Mouse (Mus musculus): ENCODE measurements around the gene Ly6g6c. TPM values are rescaled to one million over a fixed set of nuclear protein-coding genes. Genes with fewer than 3 reads are reported as not detected.

Ly6g6c gene
- polyA plus RNA-seq, 1 experiment = 0.18 TPM

- no peak overlapping the region for H3K4me3 ChIP-seq
- H3K36me3 ChIP-seq (ENCODE audit: control insufficient read depth, insufficient read depth) = no peaks in the 10 kb centered on the region
- no peak overlapping the region for H3ac ChIP-seq (ENCODE audit: control insufficient read depth, insufficient read length)
- H3K27me3 ChIP-seq (ENCODE audit: control insufficient read depth, insufficient read depth, insufficient read length) = no peaks in the 10 kb centered on the region
- H3K79me2 ChIP-seq (ENCODE audit: control insufficient read depth, insufficient read depth) = no peaks in the 10 kb centered on the region
- peak overlapping the region; percentile 61 for H3K4me2 ChIP-seq (ENCODE audit: low read depth)
- no peak for TF ChIP-seq MYOG (IDR thresholded peaks at IDR 0.05; ENCODE audit: control insufficient read depth in 1 of 3, insufficient read depth in 1 of 3, insufficient read length in 2 of 3, low read depth in 2 of 3)
- TF ChIP-seq TCF12 (IDR thresholded peaks at IDR 0.05; ENCODE audit: insufficient read depth, poor library complexity, severe bottlenecking) = no peak
- TF ChIP-seq REST (IDR thresholded peaks at IDR 0.05; ENCODE audit: insufficient read depth, insufficient read length) = no peak
- no peak for TF ChIP-seq CEBPB (IDR thresholded peaks at IDR 0.05; ENCODE audit: insufficient read depth, poor library complexity, severe bottlenecking)
- TF ChIP-seq USF1 (IDR thresholded peaks at IDR 0.05; ENCODE audit: low read depth) = no peak
- no peak for TF ChIP-seq POLR2AphosphoS2 (IDR thresholded peaks at IDR 0.05; ENCODE audit: insufficient read length, low read depth)
- TF ChIP-seq TCF3 (IDR thresholded peaks at IDR 0.05; ENCODE audit: insufficient read length, low read depth) = no peak
- no peak for TF ChIP-seq POLR2A (IDR thresholded peaks at IDR 0.05; ENCODE audit: insufficient read length, low read depth)
- TF ChIP-seq E2F4 (IDR thresholded peaks at IDR 0.05; ENCODE audit: insufficient read depth) = no peak
- TF ChIP-seq MAX (IDR thresholded peaks at IDR 0.05; ENCODE audit: low read depth) = no peak
- TF ChIP-seq MYOD1 (IDR thresholded peaks at IDR 0.05; ENCODE audit: control insufficient read depth in 1 of 3, insufficient read length in 2 of 3, low read depth in 2 of 3) = no peak
- TF ChIP-seq SRF (IDR thresholded peaks at IDR 0.05; ENCODE audit: control insufficient read depth, insufficient read length, low read depth) = no peak
These were observed 25.9 kb upstream of the Ly6g6c start for GRCm38 (mm10) chr17:35039121-35039873.

- no peak overlapping the region for H3K4me3 ChIP-seq
- no peaks in the 10 kb centered on the region for H3K27me3 ChIP-seq (ENCODE audit: control insufficient read depth, insufficient read depth, insufficient read length)
- no peaks in the 10 kb centered on the region for H3K36me3 ChIP-seq (ENCODE audit: control insufficient read depth, insufficient read depth)
- H3K4me2 ChIP-seq (ENCODE audit: low read depth) = peak overlapping the region; percentile 65
- H3K79me2 ChIP-seq (ENCODE audit: control insufficient read depth, insufficient read depth) = no peaks in the 10 kb centered on the region
- TF ChIP-seq POLR2AphosphoS2 (IDR thresholded peaks at IDR 0.05; ENCODE audit: insufficient read length, low read depth) = no peak
- no peak for TF ChIP-seq SRF (IDR thresholded peaks at IDR 0.05; ENCODE audit: control insufficient read depth, insufficient read length, low read depth)
- no peak for TF ChIP-seq E2F4 (IDR thresholded peaks at IDR 0.05; ENCODE audit: insufficient read depth)
- TF ChIP-seq CEBPB (IDR thresholded peaks at IDR 0.05; ENCODE audit: insufficient read depth, poor library complexity, severe bottlenecking) = no peak
- TF ChIP-seq MAX (IDR thresholded peaks at IDR 0.05; ENCODE audit: low read depth) = no peak
- TF ChIP-seq POLR2A (IDR thresholded peaks at IDR 0.05; ENCODE audit: insufficient read length, low read depth) = no peak
- TF ChIP-seq TCF12 (IDR thresholded peaks at IDR 0.05; ENCODE audit: insufficient read depth, poor library complexity, severe bottlenecking) = no peak
- TF ChIP-seq MYOD1 (IDR thresholded peaks at IDR 0.05; ENCODE audit: control insufficient read depth in 1 of 3, insufficient read length in 2 of 3, low read depth in 2 of 3) = no peak
- no peak for TF ChIP-seq MYOG (IDR thresholded peaks at IDR 0.05; ENCODE audit: control insufficient read depth in 1 of 3, insufficient read depth in 1 of 3, insufficient read length in 2 of 3, low read depth in 2 of 3)
- TF ChIP-seq USF1 (IDR thresholded peaks at IDR 0.05; ENCODE audit: low read depth) = no peak
- no peak for TF ChIP-seq REST (IDR thresholded peaks at IDR 0.05; ENCODE audit: insufficient read depth, insufficient read length)
- TF ChIP-seq TCF3 (IDR thresholded peaks at IDR 0.05; ENCODE audit: insufficient read length, low read depth) = no peak
- no peak overlapping the region for H3ac ChIP-seq (ENCODE audit: control insufficient read depth, insufficient read length)
These were observed 21.4 kb upstream of the Ly6g6c start for GRCm38 (mm10) chr17:35043794-35044193.

GRCm38 (mm10) chr17:35044904-35045806, 20.0 kb upstream of the Ly6g6c start:
- TF ChIP-seq USF1 (IDR thresholded peaks at IDR 0.05; ENCODE audit: low read depth) (no peak), CEBPB (IDR thresholded peaks at IDR 0.05; ENCODE audit: insufficient read depth, poor library complexity, severe bottlenecking) (no peak), REST (IDR thresholded peaks at IDR 0.05; ENCODE audit: insufficient read depth, insufficient read length) (no peak), TCF3 (IDR thresholded peaks at IDR 0.05; ENCODE audit: insufficient read length, low read depth) (no peak), MAX (IDR thresholded peaks at IDR 0.05; ENCODE audit: low read depth) (no peak), TCF12 (IDR thresholded peaks at IDR 0.05; ENCODE audit: insufficient read depth, poor library complexity, severe bottlenecking) (no peak), E2F4 (IDR thresholded peaks at IDR 0.05; ENCODE audit: insufficient read depth) (no peak), MYOG (IDR thresholded peaks at IDR 0.05; ENCODE audit: control insufficient read depth in 1 of 3, insufficient read depth in 1 of 3, insufficient read length in 2 of 3, low read depth in 2 of 3) (no peak), POLR2A (IDR thresholded peaks at IDR 0.05; ENCODE audit: insufficient read length, low read depth) (no peak), POLR2AphosphoS2 (IDR thresholded peaks at IDR 0.05; ENCODE audit: insufficient read length, low read depth) (no peak), SRF (IDR thresholded peaks at IDR 0.05; ENCODE audit: control insufficient read depth, insufficient read length, low read depth) (no peak), MYOD1 (IDR thresholded peaks at IDR 0.05; ENCODE audit: control insufficient read depth in 1 of 3, insufficient read length in 2 of 3, low read depth in 2 of 3) (no peak)
- H3K27me3 ChIP-seq (ENCODE audit: control insufficient read depth, insufficient read depth, insufficient read length) = no peaks in the 10 kb centered on the region
- H3ac ChIP-seq (ENCODE audit: control insufficient read depth, insufficient read length) = no peak overlapping the region
- H3K36me3 ChIP-seq (ENCODE audit: control insufficient read depth, insufficient read depth) = no peaks in the 10 kb centered on the region
- H3K4me3 ChIP-seq = peak overlapping the region; percentile 29
- peak overlapping the region; percentile 65 for H3K4me2 ChIP-seq (ENCODE audit: low read depth)
- H3K79me2 ChIP-seq (ENCODE audit: control insufficient read depth, insufficient read depth) = peaks cover 4% of the 10 kb centered on the region

Data from myocyte (in vitro differentiated cells).